Mouse (Mus musculus) spleen, adult 2 months (tissue): ENCODE results near the gene Akap13.

Experiments used
- CTCF ChIP-seq: fragments of 200-500 bp; IDR thresholded peaks from 2 replicates; pipeline ENCODE4 v1.5.1; 2011; ENCODE audit warnings: mild to moderate bottlenecking, inconsistent platforms; ENCODE audit not compliant: insufficient read depth, insufficient read length, insufficient replicate concordance; ENCODE audit errors: extremely low read depth
- POLR2A ChIP-seq: fragments of 200-500 bp; IDR thresholded peaks from 2 replicates; pipeline ENCODE4 v1.6.1; 2011; ENCODE audit warnings: low read depth, low read length, inconsistent platforms

DNA sequence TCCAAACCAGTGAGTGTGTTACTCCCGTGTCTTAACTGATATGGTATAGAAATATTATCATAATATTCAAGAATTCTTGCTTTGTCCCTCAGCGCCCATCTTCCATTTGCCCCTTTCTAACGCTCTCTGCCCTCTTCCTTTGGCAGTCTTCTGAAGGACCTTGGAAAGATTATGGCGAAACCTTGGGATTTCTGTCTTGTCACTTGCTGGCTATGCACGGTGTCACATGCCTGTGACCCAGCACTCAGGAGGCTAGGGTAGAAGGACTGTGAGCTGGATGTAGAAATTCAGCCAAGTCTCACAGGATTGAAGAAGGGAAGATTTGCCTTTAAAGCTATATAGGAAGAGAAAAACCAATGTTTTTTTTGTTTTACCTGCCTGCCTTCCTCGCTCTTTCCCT, 212.2 kb downstream of the Akap13 start:
- TF ChIP-seq POLR2A (no peak), CTCF (no peak)
